Mouse (Mus musculus) brain, adult 2 months (tissue): ENCODE results near the gene Pik3cd.
A peak's percentile ranks its signal among the peaks of the same experiment; 100 is the strongest.

Experiments used
- DNase-seq: peaks from one replicate; pipeline ENCODE4 v3.0.0; 2011; ENCODE audit warnings: low read depth, low spot score

Pik3cd gene

DNA sequence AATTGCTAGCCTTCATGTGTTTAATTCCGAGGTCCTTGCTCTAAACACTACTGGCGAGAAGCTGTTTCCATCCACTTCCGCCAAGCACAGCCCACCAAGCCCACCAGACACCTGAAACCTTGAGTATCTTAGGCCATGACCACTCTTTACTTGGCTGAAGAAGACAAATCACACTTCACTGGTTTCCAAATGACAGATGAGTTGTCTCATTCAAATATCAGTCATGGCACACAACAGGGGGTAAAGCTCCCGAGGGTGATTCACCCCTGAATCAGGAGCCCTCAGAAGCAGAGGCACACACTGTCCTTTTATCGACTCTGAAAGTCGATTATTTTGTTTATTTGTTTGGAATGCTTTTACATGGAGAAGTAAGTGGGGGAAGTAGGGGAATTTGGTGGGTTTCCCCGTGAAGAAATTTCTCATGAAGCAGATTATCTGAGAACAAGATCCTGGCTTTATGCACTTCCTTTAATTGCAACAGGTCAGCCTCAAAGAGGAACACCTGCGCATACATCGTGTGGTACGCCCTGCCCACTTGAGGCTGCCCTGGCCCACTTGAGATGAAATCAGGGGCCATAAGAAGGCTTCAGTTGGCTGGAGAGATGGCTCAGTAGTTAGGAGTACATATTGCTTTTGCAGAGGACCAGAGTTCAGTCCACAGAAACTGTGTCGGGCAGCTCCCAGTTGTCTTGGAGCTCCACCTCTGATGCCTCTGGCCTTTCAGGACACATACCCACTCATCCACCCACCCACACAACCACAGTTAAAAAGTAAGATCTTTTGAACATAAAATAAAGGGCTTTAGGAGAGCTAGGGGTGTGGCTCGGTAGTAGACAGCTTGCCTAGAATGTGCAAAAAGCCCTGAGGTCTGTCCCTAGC lies 12.3 kb downstream of the Pik3cd start:
- no peak for DNase-seq

GRCm38 (mm10) chr4:149688861-149689260 lies 13.5 kb downstream of the Pik3cd start:
- DNase-seq = no peak

DNA sequence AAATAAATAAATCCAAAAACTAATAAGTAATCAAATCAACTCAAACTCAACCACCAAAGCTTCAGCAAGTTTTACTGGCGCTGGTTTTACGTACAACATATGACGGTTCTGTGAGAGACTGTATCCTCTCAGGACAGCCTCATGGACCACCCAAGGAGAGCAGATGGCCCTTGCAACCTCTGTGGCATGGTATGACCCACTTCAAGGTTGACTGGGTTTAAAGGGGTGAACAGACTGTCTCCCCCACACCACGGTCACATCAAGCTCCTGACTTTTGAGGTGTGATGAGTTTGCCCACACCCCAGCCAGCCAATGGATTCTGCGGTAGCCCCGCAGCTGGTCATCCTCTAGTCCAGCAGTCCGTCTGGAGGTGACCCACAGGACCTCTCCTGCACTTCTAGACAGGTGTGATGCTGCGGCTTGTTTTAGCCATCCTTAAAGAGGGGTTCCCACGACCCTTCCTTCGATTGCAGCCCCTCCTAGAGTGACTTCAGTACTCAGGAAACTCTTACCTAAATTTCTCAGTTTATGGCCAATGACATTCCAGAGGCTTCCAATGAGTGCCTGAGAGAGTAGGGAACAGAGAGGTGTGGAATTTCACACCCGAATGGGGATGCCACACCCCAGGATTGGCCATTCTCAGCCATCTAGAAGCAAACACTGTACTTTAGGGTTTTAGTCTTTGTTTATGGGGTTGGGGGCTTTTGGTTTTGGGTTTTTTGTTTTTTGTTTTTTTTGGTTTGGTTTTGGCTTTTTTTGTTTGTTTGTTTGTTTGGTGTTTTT lies 17.3 kb downstream of the Pik3cd start:
- no peak for DNase-seq

DNA sequence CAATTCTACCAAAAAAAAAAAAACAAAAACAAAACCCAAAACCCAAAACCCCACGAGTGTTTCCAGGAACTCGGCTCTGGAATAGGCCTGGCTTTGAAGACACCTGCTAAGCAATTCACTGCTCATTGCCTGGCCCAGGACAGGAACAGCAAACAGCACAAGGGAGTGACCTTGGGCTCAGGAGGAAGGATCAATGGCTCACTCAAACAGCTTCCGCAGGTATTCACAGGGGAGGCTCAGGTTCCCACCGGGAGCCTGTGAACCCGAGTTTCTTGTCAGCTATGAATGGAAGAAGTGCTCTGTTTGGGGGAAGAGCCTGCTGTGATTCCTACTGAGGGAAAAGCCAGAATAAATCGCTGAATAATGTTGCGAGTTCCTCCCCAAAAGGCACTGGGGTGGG lies 18.5 kb downstream of the Pik3cd start:
- DNase-seq = no peak

- no peak for DNase-seq
Measured at GRCm38 (mm10) chr4:149679056-149679770, 23.2 kb downstream of the Pik3cd start.

- no peak for DNase-seq
Measured at GRCm38 (mm10) chr4:149678006-149678405, 24.4 kb downstream of the Pik3cd start.

GRCm38 (mm10) chr4:149675378-149676261 lies 26.8 kb downstream of the Pik3cd start:
- peak; percentile 83 for DNase-seq

DNA sequence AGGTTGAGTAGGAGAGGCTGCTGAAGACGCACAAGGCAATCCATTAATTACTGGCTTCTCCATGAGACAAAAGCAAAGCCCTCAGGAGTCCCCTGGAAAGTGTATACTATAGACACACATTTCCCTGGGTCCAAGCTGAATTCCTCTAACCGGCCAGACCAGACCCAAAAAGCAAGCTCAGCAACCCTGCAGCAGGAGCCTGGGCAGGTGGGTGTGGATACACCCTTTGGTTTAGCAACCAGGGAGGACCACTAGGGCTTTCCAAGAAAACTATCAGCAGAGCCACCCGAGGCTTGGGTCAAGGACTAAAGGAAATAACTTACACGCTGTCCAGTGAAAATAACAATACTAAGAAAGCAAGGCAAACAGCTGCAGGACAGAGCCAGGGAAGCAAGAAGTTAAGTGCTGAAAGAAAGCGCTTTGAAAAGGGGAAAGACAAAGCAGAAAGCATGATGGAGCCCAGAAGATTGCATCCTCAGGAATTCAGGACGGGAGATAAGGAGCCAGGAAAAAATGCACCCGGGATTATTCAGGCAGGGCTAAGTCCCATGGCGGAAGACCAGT lies 27.5 kb downstream of the Pik3cd start:
- no peak for DNase-seq

DNA sequence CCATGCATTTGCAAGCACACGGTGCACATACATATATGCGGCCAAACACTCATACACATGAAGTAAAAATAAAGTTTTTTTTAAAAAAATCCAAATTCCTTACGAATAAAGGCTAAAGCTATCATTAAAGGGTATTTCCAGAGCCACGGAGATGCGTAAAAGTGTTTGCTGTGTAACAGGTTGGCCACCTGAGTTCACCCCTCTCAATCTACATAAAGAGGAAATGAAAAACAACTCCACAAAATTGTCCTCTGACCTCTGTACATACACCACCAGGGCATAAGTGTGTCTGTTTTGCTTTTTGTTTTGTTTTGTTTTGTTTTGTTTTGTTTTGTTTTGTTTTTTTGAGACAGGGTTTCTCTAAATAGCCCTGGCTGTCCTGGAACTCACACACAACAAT lies 29.6 kb downstream of the Pik3cd start:
- DNase-seq = no peak

- no peak for DNase-seq
Measured at GRCm38 (mm10) chr4:149671175-149671574, 31.2 kb downstream of the Pik3cd start.

GRCm38 (mm10) chr4:149665692-149666090 lies 36.7 kb downstream of the Pik3cd start:
- no peak for DNase-seq

GRCm38 (mm10) chr4:149665016-149665691 lies 37.2 kb downstream of the Pik3cd start:
- DNase-seq = no peak

DNA sequence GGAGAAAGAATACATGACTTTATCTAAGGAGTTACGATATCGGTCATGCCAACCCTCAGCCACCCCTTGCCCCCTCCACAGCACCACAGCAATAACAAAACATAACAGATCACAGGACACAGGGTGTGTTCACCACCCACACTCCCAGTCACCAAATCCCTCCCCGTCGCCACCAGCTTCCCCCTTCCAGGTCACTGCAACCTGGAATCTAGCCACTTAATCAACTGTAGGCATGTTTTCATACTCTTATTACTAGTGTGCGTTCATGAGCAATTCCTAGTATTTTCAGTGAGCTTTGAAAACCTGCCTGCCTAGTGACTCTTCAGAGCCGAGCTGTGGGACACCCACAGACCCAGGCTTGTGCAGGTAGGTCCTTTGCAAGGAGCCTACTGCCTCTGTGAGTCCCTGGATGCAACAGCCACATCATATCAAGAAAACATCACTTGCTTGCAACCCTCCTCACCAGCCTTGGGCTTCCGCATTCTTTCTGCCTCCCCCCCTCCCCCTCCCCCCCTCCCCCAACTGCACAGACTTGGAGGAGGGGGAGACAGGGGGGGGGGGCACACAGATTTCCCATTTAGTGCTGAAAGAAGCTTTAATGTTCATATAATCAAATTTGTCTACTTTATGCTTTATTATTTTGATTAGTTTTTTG lies 38.4 kb downstream of the Pik3cd start:
- no peak for DNase-seq

- DNase-seq = no peak
Measured at GRCm38 (mm10) chr4:149661967-149662589, 40.3 kb downstream of the Pik3cd start.

- no peak for DNase-seq
Measured at GRCm38 (mm10) chr4:149660598-149660997, 41.8 kb downstream of the Pik3cd start.

DNA sequence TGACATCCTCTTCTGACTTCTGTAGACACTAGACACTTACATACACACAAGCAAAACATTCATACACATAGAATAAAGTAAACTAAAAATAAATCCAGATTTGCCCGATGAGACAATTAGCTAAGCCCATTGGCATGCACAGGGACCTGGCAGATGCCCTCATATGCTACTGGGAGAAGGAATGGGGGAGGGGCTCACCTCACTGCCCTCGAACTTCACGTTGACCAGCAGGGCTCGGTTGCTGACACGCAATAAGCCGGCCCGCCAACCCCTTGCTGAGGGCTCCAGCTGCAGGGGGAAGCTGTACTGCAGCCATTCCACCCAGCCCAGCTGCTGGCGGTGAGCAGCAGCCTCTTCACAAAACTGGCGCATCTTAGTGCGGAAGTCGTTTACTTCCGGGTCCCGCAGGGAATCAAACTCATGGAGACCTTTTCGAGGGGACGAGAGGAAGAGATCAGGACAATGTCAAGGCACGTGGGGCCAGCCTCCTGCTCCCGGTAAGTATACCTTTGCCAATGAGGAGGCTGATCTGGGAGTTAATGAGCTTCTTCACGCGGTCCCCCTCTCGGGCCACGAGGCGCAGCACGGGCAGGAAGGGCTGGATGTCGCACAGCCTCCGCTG lies 42.8 kb downstream of the Pik3cd start:
- no peak for DNase-seq

GRCm38 (mm10) chr4:149657858-149658416 lies 44.4 kb downstream of the Pik3cd start:
- no peak for DNase-seq

DNA sequence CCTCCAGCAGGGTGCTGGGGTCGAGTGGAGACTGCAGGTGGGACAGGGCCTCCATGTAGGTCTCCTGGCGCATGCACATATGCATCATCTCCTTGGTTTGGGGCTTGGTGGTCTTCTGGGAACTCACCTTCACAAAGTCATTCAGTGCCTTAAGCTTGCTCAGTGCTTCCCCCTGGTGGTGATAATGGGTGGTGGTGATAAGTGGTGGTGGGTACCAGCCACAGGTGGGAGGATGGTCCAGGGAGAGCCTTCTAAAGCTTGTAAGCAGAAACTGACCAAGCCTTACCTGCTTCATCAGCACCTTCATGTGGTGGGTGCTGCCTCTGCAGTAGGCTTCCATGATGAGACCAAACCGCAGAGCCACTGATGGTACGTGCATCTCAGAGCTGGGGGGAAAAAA lies 48.1 kb downstream of the Pik3cd start:
- no peak for DNase-seq
